Mouse (Mus musculus) stomach, embryonic 16.5 days (tissue): ENCODE results near the gene Cnga4. TPM values are rescaled to one million over a fixed set of nuclear protein-coding genes. Genes with fewer than 3 reads are reported as not detected.

Source experiments
- polyA plus RNA-seq: library from polyadenylated mRNA; unstranded; fragments of >200 nt; fragmentation: Nextera tagmentation; extraction: Ambion mirVana; gene quantifications from 2 replicates; pipeline ENCODE4 v1.2.1, GENCODE M21; 2015

Cnga4 gene
- polyA plus RNA-seq, 1 experiment from 2014 or later = not detected

Other genes with a start within 250 kb of the Cnga4 start
- not detected in 2 replicates for gene Olfr684, start 240.9 kb upstream of the Cnga4 start, polyA plus RNA-seq
- not detected in 2 replicates for gene Olfr685, start 218.6 kb upstream of the Cnga4 start, polyA plus RNA-seq
- not detected in 2 replicates for gene Olfr686, start 197.1 kb upstream of the Cnga4 start, polyA plus RNA-seq
- not detected in 2 replicates for gene Olfr688, start 116.5 kb upstream of the Cnga4 start, polyA plus RNA-seq
- not detected in 2 replicates for gene Olfr689, start 93.4 kb upstream of the Cnga4 start, polyA plus RNA-seq
- not detected in 2 replicates for gene Olfr690, start 70.5 kb upstream of the Cnga4 start, polyA plus RNA-seq
- gene Olfr691, start 62.3 kb upstream of the Cnga4 start, polyA plus RNA-seq = not detected in 2 replicates
- gene Olfr692, start 36.3 kb upstream of the Cnga4 start, polyA plus RNA-seq = not detected in 2 replicates
- gene Gm5901, start 29.5 kb upstream of the Cnga4 start, polyA plus RNA-seq = not detected in 2 replicates
- 40.1 and 44.0 TPM in 2 replicates for gene Fam160a2, start 4.5 kb upstream of the Cnga4 start, polyA plus RNA-seq
- gene Cckbr, start 21.2 kb downstream of the Cnga4 start, polyA plus RNA-seq = 1.1 and 1.3 TPM in 2 replicates
- gene Cavin3, start 77.7 kb downstream of the Cnga4 start, polyA plus RNA-seq = 118 and 135 TPM in 2 replicates
- 43.3 and 48.7 TPM in 2 replicates for gene Smpd1, start 149.8 kb downstream of the Cnga4 start, polyA plus RNA-seq
- 36.2 and 38.7 TPM in 2 replicates for gene Apbb1, start 177.1 kb downstream of the Cnga4 start, polyA plus RNA-seq
- gene Hpx, start 195.6 kb downstream of the Cnga4 start, polyA plus RNA-seq = 10.8 and 15.1 TPM in 2 replicates
- gene Trim3, start 229.0 kb downstream of the Cnga4 start, polyA plus RNA-seq = 29.4 and 29.7 TPM in 2 replicates
- 182 and 183 TPM in 2 replicates for gene Timm10b, start 235.5 kb downstream of the Cnga4 start, polyA plus RNA-seq
- gene Arfip2, start 235.8 kb downstream of the Cnga4 start, polyA plus RNA-seq = 77.9 and 78.4 TPM in 2 replicates
- 21.1 and 37.0 TPM in 2 replicates for gene Gm45799, start 236.0 kb downstream of the Cnga4 start, polyA plus RNA-seq
- gene Dnhd1, start 246.3 kb downstream of the Cnga4 start, polyA plus RNA-seq = 1.4 and 1.5 TPM in 2 replicates